Mouse (Mus musculus) embryonic stem cell, embryonic (primary cell): ENCODE results near the gene Cavin4.
"Not testable (repeated sequence)": the region's sequence is repeated elsewhere in the genome, so short reads cannot be mapped to it uniquely, and the experiment has no call there.

ENCODE experiments used
- CTCF ChIA-PET, 4 experiments: fragments of 300-600 bp in 2 of 4; fragments of 350-600 bp in 2 of 4; sonication (Branson Sonifier 250); formaldehyde crosslinking; loops; one replicate each; lab custom pipeline; 2022; ENCODE audit warnings: inconsistent platforms in 2 of 4; lab: Charles Lee
- POLR2A ChIA-PET, 4 experiments: fragments of 300-600 bp in 2 of 4; fragments of 350-600 bp in 2 of 4; sonication (Branson Sonifier 250); formaldehyde crosslinking; loops; one replicate each; lab custom pipeline; 2022; ENCODE audit warnings: antibody characterized with exemption in 4 of 4, inconsistent platforms in 1 of 4; lab: Charles Lee

Cavin4 gene

GRCm38 (mm10) chr4:48683633-48684209, 20.4 kb downstream of the Cavin4 start:
- CTCF ChIA-PET, POLR2A ChIA-PET: not testable (repeated sequence)

DNA sequence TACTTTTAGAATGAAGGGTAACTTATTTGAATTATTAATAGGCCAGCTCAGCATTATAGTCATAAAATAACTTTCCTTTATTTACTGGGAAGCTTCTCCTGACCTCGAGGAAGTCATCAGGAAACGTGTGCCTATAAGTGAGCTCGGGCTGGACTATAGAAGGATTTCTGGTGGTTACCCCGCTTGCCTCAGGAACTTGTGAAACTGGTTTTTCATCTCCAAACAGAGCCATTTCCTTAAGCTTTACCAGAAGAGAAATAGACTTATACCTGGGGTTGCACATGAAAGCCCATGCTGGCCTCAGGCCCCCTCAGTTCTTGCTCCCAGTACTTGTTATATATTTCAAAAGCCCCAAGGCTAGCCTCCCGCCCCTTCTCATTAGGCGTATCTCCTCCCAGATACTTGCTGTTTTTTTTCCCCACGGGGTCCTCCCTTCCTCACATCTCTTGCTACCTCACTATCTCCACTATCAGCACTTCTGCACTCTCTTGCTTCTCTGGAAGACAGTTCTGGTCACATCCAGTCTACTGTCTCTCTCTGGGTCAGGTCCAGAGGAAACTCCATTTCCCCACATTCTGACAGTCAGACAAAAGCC, 21.4 kb downstream of the Cavin4 start:
- CTCF ChIA-PET: no interaction called here
- POLR2A ChIA-PET: no interaction called here

GRCm38 (mm10) chr4:48688148-48688547, 24.8 kb downstream of the Cavin4 start:
- ChIA-PET CTCF (no interaction called here), POLR2A (interaction anchor here in 1 of 4 experiments (0.6 to 0.8 kb wide), 2 partner anchors 8 to 103 kb away, joined by 3 read pairs; partner anchors contain the start of gene Tmeff1)

GRCm38 (mm10) chr4:48690640-48691039, 27.3 kb downstream of the Cavin4 start:
- CTCF ChIA-PET: interaction anchor here in 1 of 4 experiments (1.4 kb wide), 1 partner anchor 10 kb away, joined by 4 read pairs; no protein-coding TSS in a partner anchor
- POLR2A ChIA-PET: interaction anchor here in 1 of 4 experiments (0.6 kb wide), 1 partner anchor 123 kb away, joined by 3 read pairs; no protein-coding TSS in a partner anchor

DNA sequence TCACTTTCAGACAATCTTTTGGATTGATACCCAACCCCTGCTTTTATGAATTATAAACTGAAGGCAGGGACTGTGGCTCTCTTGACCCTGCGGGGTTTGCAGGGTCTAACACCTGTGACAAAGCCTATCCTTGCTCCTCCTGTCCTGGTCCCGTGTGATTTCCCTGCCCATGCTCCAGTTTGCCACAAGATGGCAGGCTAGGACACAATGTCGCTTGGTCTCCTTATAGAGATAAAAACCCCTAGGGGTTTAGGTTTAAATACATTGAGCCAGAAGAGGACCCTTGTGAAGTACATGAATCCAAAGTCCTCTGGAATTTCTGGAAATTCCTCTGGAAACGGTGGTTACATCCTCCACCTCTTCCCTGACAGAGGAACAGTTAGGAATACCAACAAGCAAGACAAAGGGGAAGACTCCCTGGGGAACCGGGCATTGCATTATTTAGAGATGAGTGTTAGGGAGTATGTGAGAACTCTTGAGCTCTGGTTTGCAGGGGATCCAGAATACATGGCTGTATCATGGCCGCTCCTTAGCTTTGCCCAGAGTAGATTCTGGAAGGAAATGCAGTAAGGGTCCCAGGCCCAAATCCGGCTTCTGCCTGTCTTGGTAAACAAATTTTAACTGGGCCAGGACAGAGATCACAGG, 28.6 kb downstream of the Cavin4 start:
- POLR2A ChIA-PET: no interaction called here

DNA sequence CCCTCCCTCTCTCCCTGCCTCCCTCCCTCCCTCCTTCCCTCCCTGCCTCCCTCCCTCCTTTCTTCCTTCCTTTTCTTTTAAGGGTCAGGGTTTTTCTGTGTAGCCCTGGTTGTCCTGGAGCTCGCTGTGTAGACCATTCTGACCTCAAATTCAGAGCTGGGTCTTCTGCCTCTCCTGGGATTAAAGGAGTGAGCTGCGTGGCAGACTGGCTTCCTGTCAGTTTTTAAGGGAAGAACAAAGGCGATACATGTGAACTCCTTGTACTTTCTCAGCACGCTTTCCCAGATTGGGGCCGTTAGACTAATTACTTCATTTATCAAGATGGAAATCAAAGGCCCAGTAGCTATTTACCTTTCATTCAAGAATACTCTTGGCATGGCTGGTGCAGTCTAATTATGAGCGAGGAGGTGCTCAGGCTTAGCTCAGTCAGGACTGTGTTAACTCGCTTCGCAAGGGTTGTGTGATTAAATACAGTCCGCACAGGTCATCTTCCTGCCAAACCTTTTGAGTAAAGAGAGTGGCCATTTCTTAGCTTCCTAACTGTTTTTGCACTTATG, 29.5 kb downstream of the Cavin4 start:
- POLR2A ChIA-PET: interaction anchor here in 1 of 4 experiments (0.6 kb wide), 1 partner anchor 86 kb away, joined by 4 read pairs; no protein-coding TSS in a partner anchor

More for the DNA sequence above, 28.6 kb downstream of the Cavin4 start:
- CTCF ChIA-PET: interaction anchor here in 3 of 4 experiments (0.5 to 1.0 kb wide), 4 partner anchors 11 to 461 kb away, joined by 3 read pairs; no protein-coding TSS in a partner anchor

DNA sequence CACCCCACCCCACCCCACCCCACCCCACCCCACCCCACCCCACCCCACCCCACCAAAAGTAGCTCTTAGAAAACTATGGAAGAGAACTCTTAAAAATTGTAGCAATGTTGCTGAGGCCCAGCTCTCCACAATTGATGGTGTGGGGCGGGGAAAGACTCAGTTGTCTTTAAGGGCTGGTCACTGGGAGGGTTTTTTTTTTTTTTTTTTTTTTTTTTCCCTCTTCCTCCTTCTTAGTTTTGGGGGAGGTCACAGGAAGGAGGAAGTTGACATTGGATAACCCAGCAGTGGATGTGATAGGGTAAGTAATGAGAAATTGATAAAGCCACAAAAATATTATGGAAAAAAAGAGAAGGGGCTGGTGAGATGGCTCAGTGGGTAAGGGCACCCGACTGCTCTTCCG, 33.4 kb downstream of the Cavin4 start:
- CTCF ChIA-PET: interaction anchor here in 1 of 4 experiments (0.7 kb wide), 1 partner anchor 243 kb away, joined by 3 read pairs; no protein-coding TSS in a partner anchor

More for the DNA sequence above, 29.5 kb downstream of the Cavin4 start:
- CTCF ChIA-PET: interaction anchor here (0.5 to 1.0 kb wide), 4 partner anchors 11 to 460 kb away, joined by 3 to 5 read pairs (median 3); no protein-coding TSS in a partner anchor

GRCm38 (mm10) chr4:48697302-48697701, 34.0 kb downstream of the Cavin4 start:
- CTCF ChIA-PET: interaction anchor here in 1 of 4 experiments (0.7 kb wide), 1 partner anchor 352 kb away, joined by 5 read pairs; no protein-coding TSS in a partner anchor
- POLR2A ChIA-PET: no interaction called here

More for the DNA sequence above, 33.4 kb downstream of the Cavin4 start:
- POLR2A ChIA-PET: interaction anchor here in 1 of 4 experiments (0.6 kb wide), 2 partner anchors 9 to 336 kb away, joined by 3 to 4 read pairs; no protein-coding TSS in a partner anchor

- POLR2A ChIA-PET: no interaction called here
- CTCF ChIA-PET: no interaction called here
Measured at GRCm38 (mm10) chr4:48715865-48716650, 52.7 kb downstream of the Cavin4 start.

- ChIA-PET CTCF (no interaction called here), POLR2A (no interaction called here)
Measured at GRCm38 (mm10) chr4:48716817-48717216, 53.5 kb downstream of the Cavin4 start.
